Mouse (Mus musculus) midbrain, embryonic 13.5 days (tissue): ENCODE results near the gene Fuom. TPM values are rescaled to one million over a fixed set of nuclear protein-coding genes. Genes with fewer than 3 reads are reported as not detected.
"Not testable (repeated sequence)": the region's sequence is repeated elsewhere in the genome, so short reads cannot be mapped to it uniquely, and the experiment has no call there.

Source experiments
- ATAC-seq: fragments of 200-750 bp; cut with Nextera tagmentation; 2 replicates; pipeline ENCODE4 v1.8.0; 2017; ENCODE audit warnings: mild to moderate bottlenecking, moderate TSS enrichment, moderate library complexity
- H3K27ac ChIP-seq: fragments of 300-500 bp; sonication (generic); 2 replicates; pipeline ENCODE4 v1.5.1; 2015; ENCODE audit warnings: inconsistent platforms, mild to moderate bottlenecking, moderate library complexity
- H3K27me3 ChIP-seq: fragments of 300-500 bp; sonication (generic); 2 replicates; pipeline ENCODE4 v1.6.1; 2015; ENCODE audit warnings: mild to moderate bottlenecking, inconsistent platforms
- H3K36me3 ChIP-seq: fragments of 300-500 bp; sonication (generic); 2 replicates; pipeline ENCODE4 v1.6.1; 2015; ENCODE audit warnings: mild to moderate bottlenecking, inconsistent platforms
- H3K4me1 ChIP-seq: fragments of 300-500 bp; sonication (generic); replicated peaks from 2 replicates; pipeline ENCODE4 v1.6.1; 2015; ENCODE audit warnings: inconsistent platforms
- H3K4me2 ChIP-seq: fragments of 300-500 bp; sonication (generic); replicated peaks from 2 replicates; pipeline ENCODE4 v1.6.1; 2015; ENCODE audit warnings: moderate library complexity, mild to moderate bottlenecking, inconsistent platforms
- H3K4me3 ChIP-seq: fragments of 300-500 bp; sonication (generic); replicated peaks from 2 replicates; pipeline ENCODE4 v1.5.1; 2015; ENCODE audit warnings: mild to moderate bottlenecking, inconsistent platforms
- H3K9ac ChIP-seq: fragments of 300-500 bp; sonication (generic); replicated peaks from 2 replicates; pipeline ENCODE4 v1.6.1; 2015; ENCODE audit warnings: mild to moderate bottlenecking, inconsistent platforms
- H3K9me3 ChIP-seq: fragments of 300-500 bp; sonication (generic); 2 replicates; pipeline ENCODE4 v1.6.1; 2016; ENCODE audit warnings: mild to moderate bottlenecking, inconsistent platforms
- WGBS: fragments of 180-500 bp; shearing (Covaris S2); methylation state at CpG from one replicate; pipeline ENCODE4 v1.1.7; 2015; 5-methylcytosine and 5-hydroxymethylcytosine counted together
- polyA plus RNA-seq: library from polyadenylated mRNA; unstranded; fragments of >200 nt; fragmentation: Nextera tagmentation; extraction: Ambion mirVana; gene quantifications from 2 replicates; pipeline ENCODE4 v1.2.1, GENCODE M21; 2015

Gene Fuom
- polyA plus RNA-seq = 19.9 and 20.1 TPM in 2 replicates

GRCm38 (mm10) chr7:140101993-140102860, at the start of gene Fuom:
Gene Fuom (minus strand): TSS chr7:140102441.
- Histone ChIP-seq H3K4me1 (peaks cover 18% of the 10 kb centered on the region), H3K27me3 (peaks cover 15% of the 10 kb centered on the region), H3K9me3 (no peaks in the 10 kb centered on the region), H3K4me3 (peak within 1 kb of the TSS; percentile 39), H3K27ac (no peak within 1 kb of the TSS), H3K36me3 (peaks cover 24% of the 10 kb centered on the region), H3K9ac (peak within 1 kb of the TSS; percentile 65), H3K4me2 (peak within 1 kb of the TSS; percentile 65)
- 2% methylated on average over 30 of the region's 30 CpGs for WGBS
- peak; percentile 87 for ATAC-seq

DNA sequence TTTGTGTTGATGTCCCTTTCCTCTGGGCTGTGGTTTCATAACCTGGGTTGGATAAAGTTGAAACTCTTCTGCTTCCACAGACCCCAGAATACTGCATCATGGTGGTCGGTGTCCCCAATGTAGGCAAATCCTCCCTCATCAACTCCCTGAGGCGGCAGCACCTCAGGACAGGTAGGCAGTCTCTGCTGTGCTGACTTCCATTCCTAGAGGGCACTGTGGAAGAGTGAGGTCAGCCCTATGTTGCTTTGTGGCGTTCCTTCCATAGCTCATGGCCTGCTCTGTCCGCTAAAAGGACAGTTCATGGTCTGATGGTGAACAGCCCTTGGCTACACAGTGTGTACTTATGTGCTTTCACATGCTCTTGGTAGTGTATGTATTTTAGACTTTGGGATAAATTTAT, 42.3 kb upstream of the Fuom start:
- no peak for ATAC-seq
- 0 out of 2 replicates have a peak, but pooled peaks cover 5% of the 10 kb centered on the region for H3K4me1 ChIP-seq
- no peak overlapping the region for H3K27ac ChIP-seq
- H3K4me3 ChIP-seq = no peak overlapping the region
- 82% methylated on average over 4 of the region's 4 CpGs for WGBS
- H3K9me3 ChIP-seq = no peaks in the 10 kb centered on the region
- H3K4me2 ChIP-seq = no peak overlapping the region
- no peaks in the 10 kb centered on the region for H3K27me3 ChIP-seq
- no peak overlapping the region for H3K9ac ChIP-seq
- H3K36me3 ChIP-seq = peaks cover 9% of the 10 kb centered on the region

DNA sequence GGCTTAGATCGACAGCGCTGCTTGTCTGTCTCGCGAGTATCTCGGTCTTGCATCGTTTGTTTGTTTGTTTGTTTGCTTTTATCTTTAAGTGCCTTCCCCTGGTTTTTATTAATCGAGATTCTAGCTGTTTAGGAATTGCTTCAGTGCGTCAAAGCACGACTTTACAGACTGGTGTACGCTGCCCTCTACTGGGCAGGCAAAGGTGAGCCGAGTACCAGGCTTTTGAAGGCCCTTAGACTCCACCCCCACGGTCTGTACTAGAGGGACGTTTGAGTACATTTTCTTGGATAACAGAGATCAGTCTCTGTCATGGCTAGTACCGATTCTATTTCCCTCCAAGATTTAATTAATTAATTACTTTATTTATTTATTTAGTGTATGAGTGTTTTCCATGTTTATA, 39.1 kb upstream of the Fuom start:
- Histone ChIP-seq H3K4me2 (no peak overlapping the region), H3K4me1 (peaks cover 15% of the 10 kb centered on the region), H3K27ac (no peak overlapping the region), H3K9ac (no peak overlapping the region), H3K9me3 (no peaks in the 10 kb centered on the region), H3K4me3 (no peak overlapping the region), H3K27me3 (no peaks in the 10 kb centered on the region), H3K36me3 (no peaks in the 10 kb centered on the region; the same call in 1 of the 2 replicates)
- ATAC-seq = no peak
- 5% methylated on average over 14 of the region's 14 CpGs for WGBS

DNA sequence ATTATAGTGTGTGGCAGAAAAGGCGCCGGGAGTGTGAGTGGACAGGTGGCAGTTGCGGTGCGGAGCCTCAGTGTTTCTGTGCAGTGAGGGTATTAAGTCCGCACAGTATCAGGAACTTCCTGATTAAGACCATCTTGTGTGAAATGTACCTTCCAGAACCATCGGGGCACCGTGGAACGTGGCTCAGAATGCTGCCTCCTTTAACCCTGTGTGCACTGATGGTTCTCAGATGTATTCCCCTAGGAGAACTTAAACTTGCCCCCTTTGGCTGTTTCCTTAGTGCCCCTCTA, 35.7 kb upstream of the Fuom start:
- Histone ChIP-seq H3K9ac (peak overlapping the region; percentile 84), H3K4me2 (peak overlapping the region; percentile 92), H3K27ac (peak overlapping the region; percentile 71), H3K4me1 (peaks cover 15% of the 10 kb centered on the region), H3K27me3 (no peaks in the 10 kb centered on the region), H3K36me3 (no peaks in the 10 kb centered on the region; the same call in 1 of the 2 replicates), H3K9me3 (no peaks in the 10 kb centered on the region), H3K4me3 (peak overlapping the region; percentile 73)
- no peak for ATAC-seq
- 0% methylated on average over 8 of the region's 8 CpGs for WGBS

DNA sequence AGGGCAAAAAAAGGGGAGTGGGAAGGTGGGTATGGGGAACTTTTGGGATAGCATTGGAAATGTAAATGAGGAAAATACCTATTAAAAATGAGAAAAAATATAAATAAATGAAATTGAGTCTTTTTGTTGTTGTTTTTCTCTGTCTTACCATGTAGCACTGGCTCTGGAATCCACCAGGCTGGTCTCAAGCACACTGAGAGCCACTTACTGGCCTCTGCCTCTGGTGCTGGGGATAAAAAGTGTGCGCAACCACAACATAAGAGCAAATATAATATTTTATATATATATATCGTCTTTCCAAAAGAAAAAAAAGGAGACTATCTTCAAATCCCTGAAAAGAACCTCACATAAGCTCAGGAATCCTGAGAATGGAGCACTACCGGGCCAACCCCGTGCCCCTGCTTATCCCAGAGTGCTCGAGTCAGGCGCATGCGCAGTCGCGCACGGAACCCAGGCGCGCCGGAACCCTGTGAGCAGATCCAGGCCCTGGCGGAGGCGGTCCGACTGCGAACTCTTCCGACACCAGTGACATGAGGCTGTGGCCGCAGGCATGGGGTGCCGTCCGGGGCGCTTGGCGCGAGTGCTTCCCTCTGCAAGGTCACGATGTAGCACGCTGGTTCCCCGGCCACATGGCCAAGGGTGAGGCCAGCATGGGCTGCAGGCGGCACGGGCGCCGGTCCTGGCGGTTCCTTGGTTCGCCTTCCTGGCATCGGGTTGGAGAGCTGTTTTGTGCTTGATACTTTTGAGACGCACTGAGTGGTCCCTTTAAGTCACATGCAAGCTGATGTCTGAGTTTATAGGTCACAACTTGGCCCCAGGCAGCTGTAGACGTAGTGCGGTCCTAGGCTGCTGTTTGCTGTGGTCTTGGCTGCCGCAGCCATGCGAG, 35.1 kb upstream of the Fuom start, which contains the start of gene Mtg1:
TSS of gene Mtg1 (plus strand) at position 430 of the 886 bp plus-strand sequence.
- peak; percentile 98 for ATAC-seq
- WGBS = 2% methylated on average over 39 of the region's 39 CpGs
- H3K4me3 ChIP-seq = peak within 1 kb of the TSS; percentile 73
- no peaks in the 10 kb centered on the region for H3K9me3 ChIP-seq
- H3K4me1 ChIP-seq = peaks cover 15% of the 10 kb centered on the region
- H3K27ac ChIP-seq = peak within 1 kb of the TSS; percentile 71
- peak within 1 kb of the TSS; percentile 92 for H3K4me2 ChIP-seq
- H3K9ac ChIP-seq = peak within 1 kb of the TSS; percentile 84
- no peaks in the 10 kb centered on the region; the same call in 1 of the 2 replicates for H3K36me3 ChIP-seq
- H3K27me3 ChIP-seq = no peaks in the 10 kb centered on the region

DNA sequence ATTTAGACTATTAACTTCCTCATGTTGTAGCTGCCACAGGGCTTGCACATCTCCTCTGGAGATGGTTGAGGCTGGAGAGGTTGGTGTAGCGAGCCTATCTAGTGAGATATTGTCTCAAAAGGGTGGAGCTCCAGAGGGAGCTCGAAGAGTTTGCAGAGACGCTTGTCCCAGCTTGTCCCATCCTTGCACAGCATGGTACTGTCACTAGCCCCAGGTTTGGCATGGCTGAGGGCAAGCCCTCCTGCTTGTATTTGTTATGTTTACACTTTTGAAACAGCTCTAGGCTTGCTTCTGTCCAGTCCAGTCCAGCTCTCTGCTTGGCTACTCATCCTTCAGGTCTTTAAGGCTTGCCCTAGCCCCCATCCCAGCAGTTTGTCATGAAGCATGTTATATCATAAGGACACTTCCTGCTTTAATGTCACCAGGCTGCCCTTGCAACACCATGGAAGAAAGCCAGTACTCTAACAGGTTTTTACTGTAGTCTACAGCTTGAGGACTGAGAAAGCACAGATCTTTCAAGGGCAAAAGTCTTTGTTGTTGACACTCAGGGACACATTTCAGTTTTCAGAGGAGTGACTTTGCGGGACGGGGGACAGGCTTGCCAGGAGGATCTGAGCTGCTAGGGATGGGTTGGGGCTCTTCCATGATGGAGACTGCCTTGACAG, 33.0 kb upstream of the Fuom start:
- no peak overlapping the region for H3K4me3 ChIP-seq
- no peaks in the 10 kb centered on the region for H3K27me3 ChIP-seq
- ATAC-seq = no peak
- no peak overlapping the region for H3K4me2 ChIP-seq
- no peaks in the 10 kb centered on the region for H3K9me3 ChIP-seq
- 87% methylated on average over 5 of the region's 5 CpGs for WGBS
- no peaks in the 10 kb centered on the region; the same call in 1 of the 2 replicates for H3K36me3 ChIP-seq
- no peak overlapping the region for H3K27ac ChIP-seq
- H3K4me1 ChIP-seq = peaks cover 10% of the 10 kb centered on the region
- H3K9ac ChIP-seq = no peak overlapping the region

DNA sequence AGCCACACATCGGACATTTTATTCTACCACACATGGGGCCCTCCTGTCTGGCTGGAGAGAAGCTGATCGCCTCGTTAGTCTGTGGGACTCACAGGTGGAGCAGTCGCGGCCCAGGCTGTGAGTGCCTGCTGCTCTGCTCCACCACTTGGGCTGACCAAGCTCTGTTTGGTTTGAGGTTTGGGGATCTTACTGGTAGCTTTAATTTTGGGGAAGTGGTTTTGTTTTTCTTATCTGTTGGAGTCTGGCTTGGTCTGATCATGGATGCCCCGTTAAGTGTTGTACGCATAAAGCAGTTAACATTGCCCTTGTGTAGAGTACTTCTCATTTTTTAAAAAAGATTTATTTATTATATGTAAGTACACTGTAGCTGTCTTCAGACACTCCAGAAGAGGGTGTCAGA, 31.8 kb upstream of the Fuom start:
- 88% methylated on average over 7 of the region's 7 CpGs for WGBS
- H3K4me3 ChIP-seq, H3K27ac ChIP-seq, H3K9ac ChIP-seq, H3K4me2 ChIP-seq, H3K27me3 ChIP-seq, H3K36me3 ChIP-seq, ATAC-seq, H3K9me3 ChIP-seq, H3K4me1 ChIP-seq: not testable (repeated sequence)

GRCm38 (mm10) chr7:140132184-140132583, 29.9 kb upstream of the Fuom start:
- not testable (repeated sequence) for H3K4me2 ChIP-seq, ATAC-seq, H3K27ac ChIP-seq, H3K27me3 ChIP-seq, H3K4me3 ChIP-seq, H3K36me3 ChIP-seq, H3K9me3 ChIP-seq, H3K9ac ChIP-seq, H3K4me1 ChIP-seq
- WGBS = 95% methylated on average over 7 of the region's 7 CpGs

DNA sequence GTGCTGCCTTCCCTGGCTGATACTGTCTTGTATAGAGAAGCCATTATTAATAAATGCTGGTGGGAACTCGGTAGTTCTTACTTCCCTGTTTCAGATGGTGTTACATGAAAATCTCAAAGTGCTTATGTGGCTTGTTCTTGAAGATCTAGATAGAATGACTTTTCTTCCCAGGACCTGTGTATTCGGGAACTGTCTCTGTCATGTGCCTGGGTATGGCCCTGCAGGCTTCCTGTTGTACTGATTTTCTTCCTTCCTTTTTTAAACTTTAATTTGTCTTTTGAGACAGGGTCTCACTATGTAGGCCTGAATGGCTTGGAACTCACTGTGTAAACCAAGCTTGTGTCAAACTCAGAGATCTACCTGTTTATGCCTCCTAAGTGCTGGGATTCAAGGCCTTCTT, 25.7 kb upstream of the Fuom start:
- no peaks in the 10 kb centered on the region for H3K9me3 ChIP-seq
- H3K27ac ChIP-seq = no peak overlapping the region
- H3K9ac ChIP-seq = no peak overlapping the region
- H3K4me1 ChIP-seq = peaks cover 13% of the 10 kb centered on the region
- no peaks in the 10 kb centered on the region for H3K27me3 ChIP-seq
- 87% methylated on average over 2 of the region's 2 CpGs for WGBS
- ATAC-seq = no peak
- no peak overlapping the region for H3K4me2 ChIP-seq
- no peaks in the 10 kb centered on the region for H3K36me3 ChIP-seq
- H3K4me3 ChIP-seq = no peak overlapping the region

GRCm38 (mm10) chr7:140126934-140127333, 24.7 kb upstream of the Fuom start:
- H3K4me3 ChIP-seq = no peak overlapping the region
- no peaks in the 10 kb centered on the region for H3K9me3 ChIP-seq
- H3K36me3 ChIP-seq = no peaks in the 10 kb centered on the region
- H3K4me1 ChIP-seq = peaks cover 13% of the 10 kb centered on the region
- no peak overlapping the region for H3K9ac ChIP-seq
- 88% methylated on average over 3 of the region's 3 CpGs for WGBS
- ATAC-seq = no peak
- H3K27ac ChIP-seq = no peak overlapping the region
- H3K27me3 ChIP-seq = no peaks in the 10 kb centered on the region
- no peak overlapping the region for H3K4me2 ChIP-seq

- peak overlapping the region; percentile 80 for H3K9ac ChIP-seq
- WGBS = 7% methylated on average over 5 of the region's 5 CpGs
- ATAC-seq = no peak; the same call in 1 of the 2 replicates
Measured at GRCm38 (mm10) chr7:140126022-140126350, 23.7 kb upstream of the Fuom start.

More at GRCm38 (mm10) chr7:140126022-140126350, 23.7 kb upstream of the Fuom start:
- Histone ChIP-seq H3K27me3 (peaks cover 3% of the 10 kb centered on the region; the same call in 1 of the 2 replicates), H3K27ac (no peak overlapping the region), H3K9me3 (no peaks in the 10 kb centered on the region), H3K4me1 (peaks cover 13% of the 10 kb centered on the region), H3K36me3 (no peaks in the 10 kb centered on the region), H3K4me2 (peak overlapping the region; percentile 86), H3K4me3 (peak overlapping the region; percentile 66)
